Mouse (Mus musculus): ENCODE measurements around the gene Rcan1.

GRCm38 (mm10) chr16:92516139-92516538 lies 45.5 kb upstream of the Rcan1 start:
- TF ChIP-seq CTCF (conservative IDR thresholded peaks at IDR 0.05; ENCODE audit: insufficient read depth, insufficient read length, low read depth, low read length) (no peak), POLR2A (IDR thresholded peaks at IDR 0.05; ENCODE audit: low read depth, low read length) (no peak)
